Mouse (Mus musculus): ENCODE measurements at regions not wholly inside any gene's neighbourhood (a gene's known extent, or its start where the extent isn't known, plus 50 kb on each side); places are given as distances from the start of the nearest gene placed in this dataset.
A peak's percentile ranks its signal among the peaks of the same experiment; 100 is the strongest.

- no peak for DNase-seq (ENCODE audit: low spot score in 2 of 2)
- intact Hi-C loops (cut with DNase I), result no loop called here
These were observed 243.4 kb downstream of the Tle3 start for GRCm38 (mm10) chr9:61615556-61615955.

GRCm38 (mm10) chr9:61607576-61607975 lies 235.4 kb downstream of the Tle3 start:
- no peak for DNase-seq (ENCODE audit: low spot score in 2 of 2)
- intact Hi-C loops (cut with DNase I), result no loop called here

GRCm38 (mm10) chr9:61602353-61602978 lies 230.3 kb downstream of the Tle3 start:
- intact Hi-C loops (cut with DNase I), result no loop called here
- DNase-seq (ENCODE audit: low spot score in 2 of 2), result no peak

- intact Hi-C loops (cut with DNase I), result no loop called here
- DNase-seq (ENCODE audit: low spot score in 2 of 2), result no peak
These were observed 229.7 kb downstream of the Tle3 start for GRCm38 (mm10) chr9:61601911-61602310.

- DNase-seq (ENCODE audit: low spot score in 2 of 2), result no peak
- intact Hi-C loops (cut with DNase I), result no loop called here
These were observed 225.1 kb downstream of the Tle3 start for GRCm38 (mm10) chr9:61597287-61597686.

GRCm38 (mm10) chr9:61596410-61597108 lies 224.4 kb downstream of the Tle3 start:
- intact Hi-C loops (cut with DNase I), result no loop called here
- DNase-seq (ENCODE audit: low spot score in 2 of 2), result no peak

- DNase-seq (ENCODE audit: low spot score in 2 of 2), result no peak
- intact Hi-C loops (cut with DNase I), result no loop called here
These were observed 223.2 kb downstream of the Tle3 start for GRCm38 (mm10) chr9:61595170-61595967.

GRCm38 (mm10) chr9:61593991-61594390 lies 221.8 kb downstream of the Tle3 start:
- intact Hi-C loops (cut with DNase I), result no loop called here
- no peak for DNase-seq (ENCODE audit: low spot score in 2 of 2)

GRCm38 (mm10) chr9:61589727-61590299 lies 217.6 kb downstream of the Tle3 start:
- DNase-seq (ENCODE audit: low spot score in 2 of 2), result no peak
- intact Hi-C loops (cut with DNase I), result no loop called here

GRCm38 (mm10) chr9:61583281-61584072 lies 211.3 kb downstream of the Tle3 start:
- DNase-seq (ENCODE audit: low spot score in 2 of 2), result no peak
- intact Hi-C loops (cut with DNase I), result no loop called here

- DNase-seq (ENCODE audit: low spot score in 2 of 2), result no peak
- intact Hi-C loops (cut with DNase I), result no loop called here
These were observed 208.9 kb downstream of the Tle3 start for GRCm38 (mm10) chr9:61581046-61581445.

- intact Hi-C loops (cut with DNase I), result loop anchor here (5.0 kb wide), 1 partner anchor 51 kb away; no protein-coding TSS in a partner anchor
- DNase-seq (ENCODE audit: low spot score in 2 of 2), result peak; percentile 22 to 73
These were observed 206.1 kb downstream of the Tle3 start for GRCm38 (mm10) chr9:61578255-61578654.

DNA sequence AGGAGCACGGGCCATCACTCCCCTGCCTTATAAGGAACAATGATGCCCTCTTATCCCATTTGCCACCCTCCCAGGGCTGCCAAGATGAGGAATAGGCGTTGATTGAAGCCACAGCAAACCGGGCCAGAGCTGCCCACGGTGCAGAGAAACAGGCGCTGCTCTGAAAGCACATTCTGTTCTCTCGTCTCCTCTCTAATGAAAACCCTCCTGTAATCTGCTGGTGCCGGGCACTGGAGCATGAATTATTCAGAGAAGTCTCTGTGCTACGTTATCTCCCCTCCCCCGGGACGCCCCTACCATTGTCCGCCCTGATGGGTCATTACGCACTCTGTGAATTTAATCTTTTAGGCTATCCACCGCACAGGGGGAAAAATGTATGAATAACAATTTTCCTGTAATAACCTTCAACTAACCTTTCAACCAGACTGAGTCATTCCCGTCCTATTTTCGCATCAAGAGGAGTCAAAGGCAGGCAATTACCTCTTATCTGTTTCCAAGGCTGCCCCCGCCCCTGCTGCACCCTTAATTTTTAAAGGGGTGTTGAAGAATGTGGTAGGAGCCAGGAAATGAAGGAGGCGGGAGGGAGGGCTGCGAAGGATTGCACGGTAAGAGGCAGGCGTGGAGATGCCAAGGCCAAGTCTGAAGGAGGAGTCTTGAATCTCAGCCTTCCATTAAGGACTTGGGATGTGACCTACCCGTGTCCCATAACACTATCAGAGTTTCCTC lies 201.6 kb downstream of the Tle3 start:
- DNase-seq (ENCODE audit: low spot score in 2 of 2), result peak; percentile 72 to 89
- intact Hi-C loops (cut with DNase I), result loop anchor here (5.0 kb wide), 1 partner anchor 201 kb away; the partner anchor contains the start of gene Tle3

DNA sequence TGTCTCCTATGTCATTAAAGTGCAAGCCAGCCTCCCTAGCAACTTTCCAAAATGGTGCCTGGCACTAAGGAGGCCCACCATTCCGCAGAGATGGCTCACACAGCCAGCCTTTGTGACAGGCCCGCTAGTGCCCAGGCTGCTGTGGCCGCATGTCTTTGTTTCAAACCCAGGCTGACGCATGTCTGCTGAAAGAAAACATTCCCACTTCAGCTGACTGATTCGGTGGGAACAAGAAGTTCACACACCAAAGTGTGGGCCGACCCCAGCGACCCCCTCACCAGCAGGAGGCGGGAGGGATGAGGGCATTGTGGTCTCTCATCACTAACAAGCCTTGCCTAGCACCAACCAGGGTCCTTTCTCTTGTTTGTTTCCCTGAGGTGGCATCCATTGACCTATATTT lies 190.9 kb downstream of the Tle3 start:
- intact Hi-C loops (cut with DNase I), result no loop called here
- DNase-seq (ENCODE audit: low spot score in 2 of 2), result no peak

DNA sequence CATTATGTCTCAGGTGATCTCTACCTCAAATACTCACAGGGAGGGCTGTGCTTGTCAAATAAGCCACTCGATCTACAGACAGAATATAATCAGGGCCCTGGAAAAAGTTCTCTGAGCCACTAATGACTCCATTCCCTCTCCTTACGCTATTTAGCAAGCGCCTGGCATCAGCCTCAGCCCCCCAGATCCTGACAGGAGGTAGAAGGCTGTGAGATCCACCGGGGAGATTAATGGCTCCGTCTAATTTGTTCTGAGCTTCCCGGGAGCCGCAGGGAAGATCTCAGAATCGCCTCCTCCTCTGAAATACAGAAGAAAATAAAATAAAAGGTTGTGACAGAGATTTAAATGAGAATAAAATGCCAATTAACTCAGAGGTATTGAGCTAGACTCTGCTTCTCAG lies 189.4 kb downstream of the Tle3 start:
- intact Hi-C loops (cut with DNase I), result no loop called here
- no peak for DNase-seq (ENCODE audit: low spot score in 2 of 2)

DNA sequence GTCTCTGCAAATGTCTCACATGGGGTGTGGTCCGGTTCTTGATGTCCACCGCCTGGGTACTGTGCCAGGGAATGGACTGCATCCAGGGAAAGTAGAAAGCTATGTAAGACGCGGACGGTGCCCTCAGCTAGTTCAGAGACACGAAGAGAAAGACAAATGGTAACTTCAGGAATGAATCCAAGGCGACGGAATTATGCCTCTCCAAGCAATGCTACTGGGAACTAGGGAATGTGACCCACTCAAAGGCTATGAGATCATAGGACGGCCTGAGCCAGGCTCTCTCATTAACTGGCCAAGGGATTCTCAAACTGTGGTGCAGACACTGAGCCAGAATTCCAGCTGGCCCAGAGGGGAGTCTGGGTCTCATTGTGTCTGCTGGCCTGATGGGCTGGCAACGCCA lies 186.5 kb downstream of the Tle3 start:
- intact Hi-C loops (cut with DNase I), result no loop called here
- DNase-seq (ENCODE audit: low spot score in 2 of 2), result peak; percentile 34 to 56

- intact Hi-C loops (cut with DNase I), result no loop called here
- DNase-seq (ENCODE audit: low spot score in 2 of 2), result peak; percentile 52 to 83
These were observed 184.9 kb downstream of the Tle3 start for GRCm38 (mm10) chr9:61557025-61557424.

DNA sequence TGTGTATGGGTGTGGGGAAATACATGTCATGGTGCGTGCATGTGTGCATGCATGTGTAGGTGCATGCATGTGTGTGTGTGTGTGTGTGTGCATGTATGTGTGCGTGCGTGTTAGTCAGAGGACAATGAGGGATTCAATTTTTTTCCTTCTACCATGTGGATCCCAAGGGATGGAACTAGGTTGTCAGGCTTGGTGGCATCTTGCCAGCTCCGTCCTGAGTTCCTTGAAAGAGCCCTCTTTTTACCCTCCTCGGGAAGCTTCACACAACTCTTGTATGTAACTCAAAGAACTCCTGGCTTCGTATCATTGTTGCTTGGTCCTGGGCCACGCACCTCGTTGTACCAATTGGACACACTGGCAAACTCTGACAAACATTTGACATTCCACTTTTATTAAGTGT lies 183.0 kb downstream of the Tle3 start:
- no peak for DNase-seq (ENCODE audit: low spot score in 2 of 2)
- intact Hi-C loops (cut with DNase I), result no loop called here

GRCm38 (mm10) chr9:61554611-61555010 lies 182.4 kb downstream of the Tle3 start:
- no peak for DNase-seq (ENCODE audit: low spot score in 2 of 2)
- intact Hi-C loops (cut with DNase I), result no loop called here

All from left cerebral cortex, postnatal 14 days (tissue).